Mouse (Mus musculus): ENCODE measurements at regions not wholly inside any gene's neighbourhood (a gene's known extent, or its start where the extent isn't known, plus 50 kb on each side); places are given as distances from the start of the nearest gene placed in this dataset.

DNA sequence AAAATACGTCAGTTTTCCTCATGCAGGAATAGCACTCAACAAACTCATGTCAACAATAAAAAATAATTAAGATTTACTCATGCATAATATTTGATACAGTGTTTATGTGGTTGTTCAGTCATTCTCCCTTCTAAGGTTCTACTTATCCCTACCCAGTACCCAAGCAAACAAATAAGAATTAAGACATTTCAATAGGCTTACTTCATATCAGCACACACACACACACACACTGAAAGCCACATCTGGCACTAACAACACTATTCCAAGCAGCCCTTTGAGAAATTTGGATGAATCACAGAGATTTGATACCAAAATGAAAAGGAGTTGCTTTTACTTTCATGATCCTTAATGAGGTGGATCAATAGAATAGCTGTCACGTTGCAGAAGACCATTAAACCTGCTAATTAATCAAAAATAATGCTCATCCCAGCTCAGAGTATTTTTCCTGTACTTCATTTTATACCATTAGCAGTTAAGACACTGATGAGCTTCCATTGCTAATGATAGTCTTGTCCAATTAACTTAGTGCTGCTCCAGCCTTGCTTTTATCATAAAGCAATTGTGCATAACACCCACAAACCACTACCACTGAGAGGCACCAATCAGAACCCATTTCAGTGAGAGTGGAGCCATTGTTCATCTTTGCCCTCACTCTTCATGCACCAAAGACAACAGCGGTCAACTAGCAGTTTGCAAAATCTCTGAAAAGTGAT lies 188.3 kb downstream of the Arl4a start:
- TF ChIP-seq USF1 (IDR thresholded peaks at IDR 0.05; ENCODE audit: low read depth, low read length) (no peak), MEF2A (IDR thresholded peaks at IDR 0.05; ENCODE audit: extremely low read depth, insufficient replicate concordance, low read depth, low read length, poor library complexity, severe bottlenecking) (no peak), BHLHE40 (IDR thresholded peaks at IDR 0.05; ENCODE audit: borderline replicate concordance, low read depth, low read length) (no peak), POLR2AphosphoS5 (IDR thresholded peaks at IDR 0.05; ENCODE audit: borderline replicate concordance, low read depth, low read length) (no peak), ZC3H11A (IDR thresholded peaks at IDR 0.05; ENCODE audit: low read depth, low read length) (no peak), POLR2A (IDR thresholded peaks at IDR 0.05; ENCODE audit: control insufficient read depth in 1 of 2, insufficient read depth in 1 of 2, low read depth in 1 of 2, low read length in 2 of 2, poor library complexity in 1 of 2) (no peak), EP300 (IDR thresholded peaks at IDR 0.05; ENCODE audit: low read depth in 1 of 2, low read length in 2 of 2) (no peak), CTCF (IDR thresholded peaks at IDR 0.05 in 2 of 3, conservative IDR thresholded peaks at IDR 0.05 in 1 of 3; ENCODE audit: control insufficient read depth in 1 of 3, insufficient read depth in 1 of 3, low read depth in 2 of 3, low read length in 3 of 3, poor library complexity in 1 of 3, severe bottlenecking in 1 of 3) (no peak), CHD1 (IDR thresholded peaks at IDR 0.05; ENCODE audit: low read depth, low read length) (no peak)

All from MEL (cell line).